Mouse (Mus musculus) T-helper 17 cell (primary cell): ENCODE data around the gene Hes7.

Source experiments
- in situ Hi-C, 2 experiments: fragments of 300-600 bp; cut with MboI, MseI; formaldehyde crosslinking; loops; 1 replicate in 1 of 2; 2 replicates in 1 of 2; pipeline ENCODE4 v1.15.1; 2025; ENCODE audit warnings: high pct_unique_total_duplicates in 2 of 2

Hes7 gene

DNA sequence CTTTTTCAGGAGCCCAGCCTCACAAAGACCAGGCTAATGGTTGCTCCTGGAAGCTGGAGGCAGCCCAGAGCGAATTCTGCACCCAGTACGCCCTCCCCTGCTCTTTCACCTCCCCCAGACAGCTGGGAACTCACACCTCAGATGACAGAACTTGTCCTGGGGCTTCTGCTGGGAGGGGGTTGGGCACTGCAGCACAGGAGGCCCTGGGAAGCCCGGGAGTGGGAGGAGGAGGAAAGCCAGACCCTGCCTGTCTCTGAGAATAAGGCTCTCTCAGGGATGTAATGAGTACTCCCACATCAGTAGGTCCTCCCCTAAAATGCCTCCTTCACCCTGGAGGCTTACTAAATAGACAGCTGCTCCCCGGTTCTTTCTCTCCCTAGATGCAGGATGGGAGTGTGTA is 33.1 kb upstream of the Hes7 start:
- in situ Hi-C loops: loop anchor here in 1 of 2 experiments (25.0 kb wide), 1 partner anchor 1575 kb away; the partner anchor contains the start of genes Eno3, Pfn1 and Spag7

DNA sequence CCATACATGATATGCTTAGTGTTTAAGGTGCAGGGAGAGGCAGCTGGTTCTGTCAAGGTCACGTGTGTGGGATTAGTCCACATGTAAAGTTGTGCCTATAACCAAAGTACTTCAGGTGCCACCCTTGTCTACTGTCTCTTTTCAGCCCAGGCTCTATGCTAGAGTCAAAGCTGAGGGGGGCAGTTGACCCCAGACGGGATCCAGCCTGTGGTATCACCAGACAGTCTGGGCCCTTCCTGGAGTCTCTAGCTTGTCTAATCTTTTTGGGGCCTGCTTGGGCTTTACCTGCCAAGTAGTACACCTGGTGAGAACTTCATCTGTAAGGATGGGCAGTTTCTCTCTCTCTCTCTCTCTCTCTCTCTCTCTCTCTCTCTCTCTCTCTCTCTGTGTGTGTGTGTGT is 32.6 kb upstream of the Hes7 start:
- in situ Hi-C loops: loop anchor here in 1 of 2 experiments (25.0 kb wide), 1 partner anchor 1575 kb away; the partner anchor contains the start of genes Eno3, Pfn1 and Spag7

DNA sequence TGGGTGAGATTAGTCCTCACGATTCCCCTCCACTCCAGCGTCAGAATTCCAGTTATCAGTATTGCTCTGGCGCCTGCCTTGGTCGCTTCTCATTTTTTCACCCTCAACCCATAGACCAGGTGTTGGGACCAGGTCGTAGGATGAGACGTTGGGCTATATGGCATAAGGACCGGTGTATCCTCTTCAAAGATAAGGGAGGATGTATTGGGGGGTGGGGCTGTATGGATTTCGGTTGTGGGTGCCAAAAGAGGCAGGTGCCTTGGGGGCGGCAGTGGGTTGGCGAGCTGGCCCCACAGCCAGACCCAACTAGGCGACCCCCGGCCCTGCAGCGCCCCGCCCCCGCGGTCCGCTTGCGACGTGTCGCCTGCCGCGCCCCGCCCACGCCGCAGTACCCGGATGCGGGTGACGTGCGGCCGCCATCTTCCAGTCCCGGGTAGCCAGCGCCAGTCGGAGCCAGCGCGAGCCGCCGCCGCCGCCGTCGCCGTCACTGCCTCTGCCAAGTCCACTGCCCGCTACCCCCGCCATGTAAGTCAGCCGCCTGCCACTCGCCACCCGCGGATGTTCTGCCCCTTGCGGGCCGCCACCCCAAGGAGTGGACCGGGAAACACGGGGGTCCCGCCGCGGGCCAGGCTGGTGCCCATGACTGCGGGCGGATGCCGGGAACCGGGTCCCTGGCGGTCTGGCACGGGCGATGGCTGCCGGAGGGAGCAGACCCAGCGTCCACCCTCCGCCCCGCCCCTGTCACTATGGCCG is 31.9 kb upstream of the Hes7 start, which contains the start of gene Vamp2:
Gene Vamp2, plus strand, starts transcription at position 388 of the 753 bp plus-strand sequence.
- in situ Hi-C loops: loop anchor here in 1 of 2 experiments (25.0 kb wide), 1 partner anchor 1574 kb away; the partner anchor contains the start of genes Eno3, Pfn1 and Spag7

DNA sequence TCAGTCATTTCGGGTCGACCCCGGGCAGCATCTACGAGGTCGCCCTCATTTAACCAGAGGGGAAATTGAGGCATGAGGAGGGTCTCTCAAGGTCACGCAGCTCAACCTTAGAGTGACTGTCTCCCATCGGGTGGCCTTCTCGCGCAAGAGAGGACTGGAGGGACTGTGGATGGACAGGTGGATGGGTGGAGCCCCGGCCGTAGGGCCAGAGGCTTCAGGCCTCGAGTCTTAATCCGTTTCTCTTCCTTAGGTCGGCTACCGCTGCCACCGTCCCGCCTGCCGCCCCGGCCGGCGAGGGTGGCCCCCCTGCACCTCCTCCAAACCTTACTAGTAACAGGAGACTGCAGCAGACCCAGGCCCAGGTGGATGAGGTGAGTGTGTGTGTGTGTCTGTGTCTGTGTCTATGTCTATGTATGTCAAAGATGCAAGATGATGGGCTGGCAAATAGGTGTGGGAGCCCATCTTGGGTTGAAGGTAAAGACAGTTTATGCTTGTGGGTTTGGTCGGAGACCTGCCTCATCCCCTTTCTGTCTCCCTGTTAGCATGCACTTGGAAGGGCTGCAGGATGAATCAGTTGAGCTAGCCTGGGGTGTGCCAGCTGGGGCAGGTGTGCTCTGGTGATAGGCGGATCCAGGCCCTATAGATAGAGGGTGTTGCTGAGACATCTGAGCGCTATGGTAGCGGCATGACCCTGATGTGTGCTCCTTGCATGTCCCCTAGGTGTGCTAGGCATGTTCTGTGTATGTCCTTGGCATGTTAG is 31.2 kb upstream of the Hes7 start:
- in situ Hi-C loops: loop anchor here in 1 of 2 experiments (25.0 kb wide), 1 partner anchor 1573 kb away; the partner anchor contains the start of genes Eno3, Pfn1 and Spag7

DNA sequence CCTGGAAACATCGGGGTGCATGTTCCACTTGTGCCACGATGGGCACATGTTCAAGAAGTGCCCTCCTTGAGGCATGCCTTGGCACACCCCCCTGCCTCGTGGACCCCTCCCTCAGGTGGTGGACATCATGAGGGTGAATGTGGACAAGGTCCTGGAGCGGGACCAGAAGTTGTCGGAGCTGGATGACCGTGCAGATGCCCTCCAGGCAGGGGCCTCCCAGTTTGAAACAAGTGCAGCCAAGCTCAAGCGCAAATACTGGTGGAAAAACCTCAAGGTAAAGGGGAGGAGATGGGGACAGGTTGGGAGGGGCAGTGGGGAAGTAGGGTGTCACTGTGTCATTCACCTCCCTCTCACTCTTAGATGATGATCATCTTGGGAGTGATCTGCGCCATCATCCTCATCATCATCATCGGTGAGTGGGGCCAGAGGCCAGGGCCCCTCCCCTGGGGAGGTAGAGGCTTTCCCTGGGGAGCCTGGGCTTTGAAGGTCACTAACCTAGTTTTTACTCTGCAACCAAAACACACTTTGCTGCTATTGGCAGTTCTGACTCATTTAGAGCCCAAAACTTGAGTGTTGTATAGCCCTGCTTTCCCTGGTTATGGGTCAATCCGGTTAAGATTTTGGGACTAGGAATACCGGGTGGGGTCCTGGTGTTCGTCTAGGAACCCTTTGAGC is 30.5 kb upstream of the Hes7 start:
- in situ Hi-C loops: loop anchor here in 1 of 2 experiments (10.0 to 25.0 kb wide), 3 partner anchors 185 to 1573 kb away; partner anchors contain the start of genes Eno3, Kdm6b, Pfn1 and Rpl26

DNA sequence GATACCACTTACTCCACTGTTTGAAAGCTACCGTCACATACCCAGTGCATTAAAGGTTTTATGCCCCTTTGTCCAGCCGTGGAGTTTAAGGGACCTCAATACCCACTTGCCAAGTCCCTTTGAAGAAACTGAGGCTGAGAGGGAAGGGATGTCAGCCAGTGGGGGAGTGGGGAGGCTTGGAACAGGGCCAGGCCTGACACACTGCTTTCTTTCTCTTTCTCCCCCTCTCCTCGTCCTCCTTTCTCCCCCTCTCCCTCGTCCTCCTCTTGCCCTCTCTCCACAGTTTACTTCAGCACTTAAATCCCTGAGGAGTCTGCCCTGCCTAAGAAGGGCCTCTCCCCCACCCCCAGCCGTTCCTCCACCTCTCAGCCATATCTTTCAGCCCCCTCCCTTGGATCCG is 29.8 kb upstream of the Hes7 start:
- in situ Hi-C loops: loop anchor here in 1 of 2 experiments (10.0 to 25.0 kb wide), 3 partner anchors 186 to 1572 kb away; partner anchors contain the start of genes Eno3, Kdm6b, Pfn1 and Rpl26

DNA sequence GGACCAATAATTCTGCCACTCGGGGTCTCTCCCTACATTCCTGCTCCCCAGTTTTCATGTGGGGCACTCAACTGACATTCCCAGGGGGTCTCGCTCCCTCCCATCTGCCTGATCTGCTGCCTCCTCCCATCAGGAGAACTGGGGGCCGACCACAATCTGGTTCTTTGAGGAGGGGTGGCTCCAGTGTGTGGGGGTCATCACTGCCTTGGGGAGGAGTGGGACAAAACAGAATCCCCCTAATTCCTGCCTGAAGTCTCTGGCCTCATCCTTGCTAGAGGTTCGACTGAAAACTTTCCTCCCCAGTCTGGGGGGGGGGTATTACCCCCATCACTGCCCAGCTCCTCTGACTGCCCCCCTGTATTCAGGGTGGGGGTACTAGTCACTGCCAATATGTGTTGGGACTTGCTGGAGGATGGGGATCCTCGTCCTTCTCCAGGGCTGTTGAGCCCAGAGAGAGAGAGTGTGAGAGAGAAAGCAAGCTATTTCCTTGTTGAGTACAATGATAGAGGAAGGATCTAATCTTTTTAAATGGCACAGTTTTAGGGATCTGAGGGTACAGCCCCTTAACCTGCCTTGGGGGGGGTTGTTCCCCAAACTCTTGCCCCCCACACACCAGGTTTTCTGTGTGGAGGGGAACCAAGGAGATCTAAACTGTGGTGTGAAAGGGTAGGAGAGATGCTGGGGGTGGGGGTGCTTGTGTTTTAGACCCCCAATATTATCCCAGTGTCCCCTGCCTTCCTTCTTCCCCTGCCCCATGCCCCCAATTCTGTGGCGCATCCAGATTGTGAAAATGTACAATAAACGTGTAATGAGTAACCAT is 28.4 kb upstream of the Hes7 start:
- in situ Hi-C loops: loop anchor here in 1 of 2 experiments (10.0 to 25.0 kb wide), 3 partner anchors 187 to 1571 kb away; partner anchors contain the start of genes Eno3, Kdm6b, Pfn1 and Rpl26

DNA sequence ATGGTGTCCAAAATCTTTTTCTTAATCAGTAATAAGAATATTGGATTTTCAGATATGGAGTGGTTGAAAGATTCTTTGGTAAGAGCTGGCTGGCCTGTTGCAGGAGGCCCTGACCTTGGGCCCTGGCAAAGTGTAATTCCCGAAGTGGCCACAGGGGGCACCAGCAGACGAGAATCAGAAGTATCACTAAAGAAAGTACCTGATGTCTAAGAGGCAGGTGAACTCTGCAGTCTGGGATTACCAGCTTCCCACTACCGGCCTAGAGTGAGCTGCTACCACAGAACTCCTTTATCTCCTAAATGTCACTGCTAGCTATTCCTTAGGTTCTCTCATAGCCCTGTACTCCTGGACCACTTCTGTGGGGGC is 27.8 kb upstream of the Hes7 start:
- in situ Hi-C loops: loop anchor here in 1 of 2 experiments (10.0 to 25.0 kb wide), 3 partner anchors 188 to 1570 kb away; partner anchors contain the start of genes Eno3, Kdm6b, Pfn1 and Rpl26

DNA sequence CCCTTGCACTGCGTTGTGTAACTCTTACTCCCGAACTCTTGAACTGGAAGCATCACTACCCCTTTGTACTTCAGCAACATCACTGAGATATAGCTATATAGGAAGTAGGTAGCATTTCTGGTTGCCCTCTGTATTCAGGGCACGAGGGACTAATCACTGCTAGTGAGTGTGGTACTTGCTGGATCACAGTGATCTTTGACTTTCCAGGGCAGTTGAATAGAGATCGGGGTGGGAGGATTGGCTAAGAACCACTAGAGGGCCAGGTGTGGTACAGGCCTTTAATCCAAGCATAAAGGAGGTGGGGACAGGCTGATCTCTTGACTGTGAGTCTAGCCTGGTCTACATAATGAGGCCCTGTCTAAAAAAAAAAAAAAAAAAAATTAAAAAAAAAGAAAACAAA is 27.3 kb upstream of the Hes7 start:
- in situ Hi-C loops: loop anchor here in 1 of 2 experiments (10.0 to 25.0 kb wide), 3 partner anchors 188 to 1569 kb away; partner anchors contain the start of genes Eno3, Kdm6b, Pfn1 and Rpl26

DNA sequence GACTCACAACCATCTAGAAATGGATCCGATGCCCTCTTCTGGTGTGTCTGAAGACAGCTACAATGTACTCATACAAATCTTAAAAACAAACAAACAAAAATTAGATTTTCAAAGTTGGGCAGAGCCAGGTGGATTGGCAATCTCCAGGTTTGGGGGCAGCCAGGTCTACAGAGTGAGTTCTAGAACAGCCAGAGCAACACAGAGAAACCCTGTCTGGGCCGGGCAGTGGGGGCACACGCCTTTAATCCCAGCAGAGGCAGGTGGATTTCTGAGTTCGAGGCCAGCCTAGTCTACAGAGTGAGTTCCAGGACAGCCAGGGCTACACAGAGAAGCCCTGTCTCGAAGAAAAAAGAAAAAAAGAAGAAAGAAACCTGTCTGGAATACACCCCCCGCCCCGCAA is 26.3 kb upstream of the Hes7 start:
- in situ Hi-C loops: loop anchor here in 1 of 2 experiments (10.0 to 25.0 kb wide), 3 partner anchors 189 to 1568 kb away; partner anchors contain the start of genes Eno3, Kdm6b, Pfn1 and Rpl26

DNA sequence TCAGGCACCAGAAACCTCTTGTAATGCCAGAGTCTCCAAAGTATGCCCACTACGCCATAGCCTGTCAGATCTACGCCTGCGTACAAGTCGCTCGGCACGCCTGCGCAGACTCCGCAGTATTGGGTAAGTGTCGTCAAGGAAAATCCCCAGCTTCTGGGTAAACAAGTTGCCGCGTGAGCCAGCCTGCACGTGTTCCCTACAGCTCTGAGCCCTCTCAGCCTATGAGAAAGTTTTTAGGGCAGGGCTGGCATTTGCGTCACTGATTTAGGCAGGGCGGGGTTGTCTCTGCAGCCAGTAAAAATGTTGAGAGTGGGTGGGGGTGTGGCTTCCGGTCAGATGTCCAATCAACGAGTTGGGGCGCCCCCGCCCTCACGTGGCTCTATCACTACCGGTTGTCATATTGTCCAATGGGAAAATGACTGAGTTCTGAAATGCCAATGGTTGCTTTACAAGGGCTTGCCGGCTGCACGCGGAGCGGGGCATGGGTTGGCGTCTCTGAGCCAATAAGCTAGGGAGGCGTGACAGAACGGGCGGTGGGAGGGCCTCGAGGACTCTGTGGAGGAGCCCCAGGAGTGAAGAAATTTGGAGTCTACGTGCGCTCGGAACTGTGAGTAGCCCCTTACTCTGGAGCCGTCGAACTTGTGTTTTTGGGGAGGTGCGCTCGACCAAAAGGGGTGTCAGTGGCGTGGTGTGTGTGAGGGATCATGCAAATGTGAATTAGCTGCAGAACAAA is 25.3 kb upstream of the Hes7 start, which contains the start of gene Per1:
Gene Per1, plus strand, starts transcription at position 521 of the 733 bp plus-strand sequence.
- in situ Hi-C loops: loop anchor here in 1 of 2 experiments (10.0 to 25.0 kb wide), 3 partner anchors 190 to 1567 kb away; partner anchors contain the start of genes Eno3, Kdm6b, Pfn1 and Rpl26

DNA sequence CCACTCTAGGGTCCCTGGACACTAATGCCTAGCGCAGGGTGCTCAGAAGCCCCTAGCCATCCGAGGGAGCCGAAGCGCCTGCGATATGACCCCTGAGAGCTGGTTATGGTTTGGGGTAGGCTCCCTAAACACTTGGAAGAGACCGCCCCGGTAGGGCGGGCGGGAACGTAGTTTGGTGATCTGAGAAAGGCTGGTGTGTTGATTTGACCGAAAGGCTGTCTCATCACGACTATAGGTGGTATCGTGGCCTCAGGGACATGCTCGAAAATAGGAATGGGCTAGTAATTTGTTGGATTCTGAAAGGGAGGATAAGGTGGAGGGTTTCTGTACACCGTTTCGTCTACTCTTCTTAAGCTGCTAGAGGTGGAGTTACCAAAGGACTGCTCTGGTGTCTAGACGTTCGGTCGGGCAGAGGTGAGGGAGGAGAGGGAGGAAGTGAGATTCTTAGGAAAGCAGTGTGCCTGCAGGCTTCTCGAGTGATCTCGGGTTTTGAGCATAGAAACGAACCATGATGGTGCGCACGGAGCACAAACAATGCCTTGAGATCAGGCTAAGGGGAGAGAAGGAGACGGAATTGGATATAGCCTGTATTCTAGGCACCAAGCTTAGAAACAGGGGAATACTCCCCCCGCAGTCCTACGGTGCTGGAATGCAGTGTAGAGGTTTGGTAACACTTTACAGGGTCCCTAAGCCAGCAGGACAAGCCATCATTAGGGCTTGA is 24.5 kb upstream of the Hes7 start:
- in situ Hi-C loops: loop anchor here in 1 of 2 experiments (10.0 to 25.0 kb wide), 3 partner anchors 191 to 1567 kb away; partner anchors contain the start of genes Eno3, Kdm6b, Pfn1 and Rpl26

DNA sequence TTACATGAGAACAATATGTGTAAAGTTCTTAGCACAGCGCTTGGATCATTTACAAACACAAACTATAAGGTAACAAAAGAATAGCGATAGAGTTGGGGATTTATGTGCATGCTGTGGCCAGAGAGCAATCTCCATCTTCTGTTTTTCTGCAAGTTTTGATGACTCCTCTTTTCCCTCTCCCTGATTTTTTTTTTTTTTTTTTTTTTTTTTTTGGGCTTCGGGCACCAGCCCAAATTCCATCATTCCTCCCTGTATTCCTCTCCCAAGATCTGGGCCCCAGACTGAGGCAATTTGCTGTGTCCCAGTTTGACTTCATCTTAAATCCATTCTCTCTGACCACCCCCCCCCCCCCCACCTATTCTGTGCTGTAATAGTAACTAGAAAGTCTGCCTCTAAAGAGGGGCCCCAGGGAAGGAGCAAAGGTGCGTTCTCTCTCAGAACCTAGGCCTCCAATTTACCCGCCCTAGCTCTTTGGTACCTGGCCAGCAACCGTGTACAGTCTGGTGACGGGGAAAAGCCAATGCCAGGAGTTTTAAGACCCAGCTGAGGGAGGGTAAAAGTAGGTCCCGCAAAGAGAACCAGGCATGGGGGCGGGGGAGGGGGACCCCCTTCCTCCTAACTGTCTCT is 23.7 kb upstream of the Hes7 start:
- in situ Hi-C loops: loop anchor here in 1 of 2 experiments (10.0 to 25.0 kb wide), 3 partner anchors 192 to 1566 kb away; partner anchors contain the start of genes Eno3, Kdm6b, Pfn1 and Rpl26

DNA sequence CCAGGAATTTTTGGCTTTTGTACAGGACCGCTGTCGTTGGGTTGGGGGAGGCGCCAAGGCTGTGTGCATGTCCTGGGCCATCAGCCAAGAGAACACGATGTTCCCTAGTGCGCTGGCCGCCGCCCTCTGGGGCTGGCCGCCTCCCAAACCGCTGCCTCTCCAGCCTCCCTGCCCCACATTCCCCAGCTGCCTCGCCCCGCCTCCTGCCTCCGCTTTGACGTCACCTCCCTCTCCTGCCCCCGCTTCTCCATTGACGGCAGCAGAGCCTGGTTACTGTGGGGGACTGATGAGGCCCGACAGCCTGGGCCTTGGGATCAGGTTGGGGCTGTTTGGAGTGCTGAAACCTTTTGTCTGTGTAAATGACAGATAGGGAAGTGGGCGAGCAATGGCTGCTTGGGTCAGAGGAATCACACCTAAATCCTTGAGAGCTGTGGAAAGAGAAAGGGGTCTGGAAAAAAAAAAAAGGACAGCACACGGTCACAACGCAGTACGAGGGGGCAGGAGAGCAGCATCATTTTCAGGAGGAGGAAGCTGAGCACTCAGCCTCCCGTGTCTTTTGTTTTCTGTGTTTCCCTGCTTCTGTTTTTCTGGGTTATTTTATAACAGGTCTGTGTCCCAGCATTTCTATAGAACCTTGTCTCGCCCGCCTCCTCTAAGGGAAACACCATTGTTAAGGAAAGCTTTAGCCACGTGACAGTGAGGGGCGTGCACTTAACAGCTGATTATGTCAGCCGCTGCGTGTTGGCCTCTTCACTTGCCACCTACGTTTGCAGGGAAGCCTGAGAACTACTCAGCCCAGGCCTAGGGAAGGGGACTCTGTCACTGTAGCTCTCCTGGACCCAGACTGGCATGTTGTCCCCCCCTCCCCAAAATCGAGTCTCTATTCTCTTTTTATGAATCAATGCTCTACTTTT is 23.0 kb upstream of the Hes7 start:
- in situ Hi-C loops: loop anchor here in 1 of 2 experiments (10.0 to 25.0 kb wide), 3 partner anchors 192 to 1565 kb away; partner anchors contain the start of genes Eno3, Kdm6b, Pfn1 and Rpl26

DNA sequence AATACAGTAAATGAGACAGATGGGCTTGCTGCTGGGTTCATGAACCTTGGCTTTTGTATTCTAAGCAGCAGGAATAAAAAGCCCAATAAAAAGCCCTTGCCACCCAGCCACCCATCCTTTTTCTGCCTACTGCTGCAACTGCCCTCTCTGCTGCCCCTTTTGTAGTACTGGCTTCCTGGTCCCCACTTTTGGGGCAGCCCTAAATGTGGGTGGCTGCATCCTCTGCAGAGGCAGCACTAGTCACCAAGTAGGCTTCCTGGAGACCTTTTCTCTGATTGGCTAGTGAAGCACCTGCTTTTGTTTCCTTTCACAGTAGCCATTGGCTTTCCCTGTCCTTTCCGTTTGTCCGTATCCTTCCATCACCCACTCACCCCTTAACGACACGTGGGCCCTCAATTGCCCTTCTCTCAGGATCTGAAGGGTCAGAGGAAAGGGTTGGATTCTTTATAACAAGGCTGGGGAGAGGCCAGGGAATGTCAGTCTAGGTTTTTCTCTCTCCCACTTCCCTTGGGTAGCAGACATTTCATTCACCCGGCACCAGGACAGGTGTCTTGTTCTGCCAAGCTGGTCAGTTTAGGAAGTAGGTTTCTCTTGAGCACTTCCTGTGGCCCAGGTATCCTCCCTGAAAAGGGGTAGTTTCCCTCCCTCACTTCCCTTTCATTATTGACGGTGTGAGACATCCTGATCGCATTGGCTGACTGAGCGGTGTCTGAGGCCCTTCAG is 22.0 kb upstream of the Hes7 start:
- in situ Hi-C loops: loop anchor here in 1 of 2 experiments (10.0 to 25.0 kb wide), 3 partner anchors 193 to 1564 kb away; partner anchors contain the start of genes Eno3, Kdm6b, Pfn1 and Rpl26

DNA sequence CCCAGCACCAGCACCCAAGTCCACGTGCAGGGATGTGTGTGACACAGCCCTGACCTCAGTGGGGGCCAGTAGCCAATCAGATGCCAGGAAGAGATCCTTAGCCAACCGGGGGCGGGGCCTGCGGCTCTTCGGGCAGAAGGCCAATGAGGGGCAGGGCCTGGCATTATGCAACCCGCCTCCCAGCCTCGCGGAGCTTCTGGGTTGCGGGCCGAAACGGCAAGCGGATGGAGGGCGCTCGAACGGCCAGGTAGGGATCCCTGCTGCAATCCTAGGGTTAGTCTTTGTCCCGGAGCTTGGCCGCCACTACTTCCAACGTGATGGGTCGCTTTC is 21.5 kb upstream of the Hes7 start:
- in situ Hi-C loops: loop anchor here in 1 of 2 experiments (10.0 to 25.0 kb wide), 3 partner anchors 194 to 1564 kb away; partner anchors contain the start of genes Eno3, Kdm6b, Pfn1 and Rpl26
